Mouse (Mus musculus) CD8-positive naive resting alpha-beta T cell, adult 2 months (primary cell): Measurements from ENCODE around the gene Grxcr1.
A peak's percentile ranks its signal among the peaks of the same experiment; 100 is the strongest.

Source experiments
- DNase-seq, 2 experiments: peaks; one replicate each; pipeline ENCODE4 v3.0.0; 2022; ENCODE audit warnings: low read depth in 2 of 2, low spot score in 2 of 2

Grxcr1 gene

DNA sequence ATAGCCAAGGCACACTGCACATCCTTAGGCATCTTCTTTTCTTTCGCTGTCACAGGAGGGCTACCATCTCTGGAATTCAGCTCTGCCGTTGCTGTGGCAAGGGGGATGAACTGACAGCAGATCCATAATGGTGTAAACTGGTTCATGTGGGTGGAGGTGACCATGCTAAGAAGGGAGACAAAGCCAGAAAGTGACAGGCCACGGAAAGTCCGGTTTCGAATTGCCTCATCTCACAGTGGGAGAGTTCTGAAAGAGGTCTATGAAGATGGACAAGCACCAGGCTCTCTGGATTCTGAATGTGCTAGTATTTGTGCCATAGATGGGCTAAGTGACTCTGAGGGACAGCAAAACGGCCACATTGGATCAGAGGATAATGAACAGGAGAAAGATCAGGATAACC is at the start of gene Grxcr1:
TSS of gene Grxcr1 (plus strand) at position 92 of the 400 bp plus-strand sequence.
- no peak for DNase-seq

- DNase-seq: no peak
Measured at GRCm38 (mm10) chr5:67981946-67982526, 49.6 kb upstream of the Grxcr1 start.

DNA sequence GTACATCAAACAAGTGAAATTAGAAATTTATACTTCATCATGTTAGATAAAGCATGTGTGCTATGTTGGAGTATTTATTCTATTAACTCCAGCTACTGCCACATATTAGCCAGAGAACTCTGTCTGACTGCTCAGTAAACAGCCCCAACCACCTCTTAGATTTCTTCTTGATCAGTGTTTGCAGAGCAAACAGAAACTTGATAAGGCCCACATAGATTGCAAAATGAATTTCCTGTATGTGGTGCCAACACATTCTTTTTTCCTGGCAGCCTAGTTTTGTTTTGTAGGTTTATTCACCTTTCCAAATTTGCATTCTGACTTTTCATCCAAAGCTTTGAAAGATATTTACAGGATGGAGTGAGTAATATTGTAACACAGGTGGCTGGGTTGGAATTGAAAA is 41.2 kb upstream of the Grxcr1 start:
- no peak for DNase-seq

GRCm38 (mm10) chr5:68002611-68003010 is 29.0 kb upstream of the Grxcr1 start:
- DNase-seq: no peak

GRCm38 (mm10) chr5:68003904-68004303 is 27.7 kb upstream of the Grxcr1 start:
- no peak for DNase-seq

GRCm38 (mm10) chr5:68004419-68004818 is 27.2 kb upstream of the Grxcr1 start:
- DNase-seq: no peak

GRCm38 (mm10) chr5:68007074-68007473 is 24.6 kb upstream of the Grxcr1 start:
- no peak for DNase-seq

DNA sequence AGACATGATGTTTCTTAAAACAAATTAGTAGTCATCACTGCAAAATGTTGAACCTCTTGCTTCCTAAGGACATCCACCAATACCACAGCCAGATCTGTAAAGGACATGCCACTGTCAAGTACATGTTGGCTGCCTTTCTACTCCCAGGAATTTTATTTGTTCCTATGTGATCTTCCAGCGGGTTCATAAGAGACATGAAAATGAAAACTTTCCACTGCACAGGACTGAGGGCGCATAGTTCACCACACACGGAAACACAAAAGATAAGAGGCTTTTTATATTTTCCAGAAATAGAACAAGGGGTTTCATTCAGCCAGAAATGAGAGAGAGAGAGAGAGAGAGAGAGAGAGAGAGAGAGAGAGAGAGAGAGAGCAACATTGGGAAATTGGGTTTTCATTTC is 20.1 kb upstream of the Grxcr1 start:
- no peak for DNase-seq

GRCm38 (mm10) chr5:68012618-68013017 is 19.0 kb upstream of the Grxcr1 start:
- peak; percentile 64 to 70 for DNase-seq

GRCm38 (mm10) chr5:68020870-68021269 is 10.8 kb upstream of the Grxcr1 start:
- no peak for DNase-seq

DNA sequence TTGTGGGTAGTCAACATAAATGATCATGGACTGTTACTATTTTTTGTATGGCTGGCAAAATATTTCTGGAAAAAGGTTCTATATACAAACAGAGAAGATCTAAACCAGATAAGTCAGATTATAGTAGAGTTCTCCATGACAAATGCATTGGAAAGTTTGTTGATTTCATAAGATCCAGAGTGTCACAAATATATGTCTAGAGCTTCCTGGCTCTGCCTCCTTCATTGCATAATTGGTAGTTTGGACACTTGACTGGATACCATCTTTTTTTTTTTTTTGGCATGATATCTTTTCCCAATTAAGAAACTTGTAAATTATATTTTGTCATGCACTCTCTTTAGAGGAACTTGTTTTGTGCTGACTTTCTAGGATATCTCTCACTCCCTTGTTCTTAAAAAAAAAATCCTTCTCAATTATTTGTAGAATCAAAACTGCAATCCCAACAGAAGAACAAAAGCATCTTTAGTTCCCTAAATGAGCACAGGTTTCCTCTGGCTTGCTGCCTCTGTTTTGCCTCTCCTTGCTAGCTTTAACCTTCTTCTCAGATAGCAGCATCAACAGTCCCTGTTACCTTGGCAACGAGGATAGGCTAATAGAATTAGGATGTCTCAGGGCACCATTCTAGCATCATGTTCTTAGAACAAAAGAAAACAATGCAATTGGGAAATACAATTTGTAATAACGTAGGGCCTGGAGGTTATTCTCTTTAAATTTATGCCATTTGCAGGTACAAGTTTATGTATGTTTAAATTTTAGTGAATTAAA is 4.8 kb upstream of the Grxcr1 start:
- DNase-seq: no peak

DNA sequence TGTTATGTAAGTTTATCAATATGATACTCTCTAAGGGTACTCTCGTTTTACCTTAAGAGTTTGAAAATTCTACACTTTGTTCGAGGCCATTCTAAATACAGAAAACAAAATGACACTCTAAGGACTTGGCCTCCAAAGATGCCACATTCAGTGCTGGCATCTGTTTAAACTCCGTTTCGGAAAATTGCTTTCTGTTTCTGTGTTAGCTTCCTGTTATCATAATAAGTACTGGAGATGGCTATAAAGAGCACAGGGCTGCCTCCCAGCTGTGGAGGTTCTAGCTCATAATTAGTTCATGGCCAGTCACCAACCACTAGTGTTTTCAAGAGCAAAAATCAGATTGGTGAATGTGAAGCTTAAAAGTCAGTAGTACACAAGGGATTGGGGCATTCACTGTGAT is 4.2 kb upstream of the Grxcr1 start:
- no peak for DNase-seq

DNA sequence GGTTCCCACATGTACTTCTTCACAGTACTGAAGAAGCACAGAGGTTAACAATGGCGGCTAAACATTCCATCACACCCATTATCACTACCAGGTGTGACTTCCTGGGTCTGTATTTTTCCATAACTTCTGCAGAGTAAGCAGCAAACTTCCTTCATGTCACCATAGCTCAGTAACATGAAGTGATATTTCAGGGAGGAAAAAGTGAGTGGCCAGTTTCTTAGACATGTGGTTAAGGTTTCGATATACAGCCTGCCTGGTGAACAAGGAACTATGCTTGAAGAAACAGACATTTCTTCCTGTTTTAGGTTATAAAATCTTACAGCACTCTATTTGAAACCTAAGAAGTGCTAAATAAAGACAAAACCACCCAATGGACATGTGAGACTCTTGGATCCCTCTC is 1.7 kb downstream of the Grxcr1 start:
- DNase-seq: no peak

DNA sequence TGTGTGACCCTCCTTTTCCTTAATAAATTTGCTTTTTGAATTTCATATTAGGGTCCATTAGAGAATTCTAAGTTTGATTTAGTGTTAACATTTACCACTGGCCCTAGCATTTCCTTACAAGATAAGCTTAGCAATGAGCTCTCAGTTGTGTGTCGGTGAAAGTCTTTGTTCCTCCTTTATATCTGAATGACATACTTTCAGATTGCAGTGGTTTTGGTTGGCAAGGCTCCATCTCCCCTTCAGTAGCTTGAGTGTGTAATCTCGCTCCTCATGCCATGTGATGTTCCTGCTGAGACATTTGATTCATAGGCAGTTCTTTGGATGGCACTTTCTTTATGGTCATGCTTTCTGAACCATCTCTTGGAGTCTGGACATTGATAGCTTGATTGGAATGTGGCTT is 7.4 kb downstream of the Grxcr1 start:
- no peak for DNase-seq

- DNase-seq: no peak
Measured at GRCm38 (mm10) chr5:68043339-68043738, 11.7 kb downstream of the Grxcr1 start.

- no peak for DNase-seq
Measured at GRCm38 (mm10) chr5:68048783-68049182, 17.1 kb downstream of the Grxcr1 start.

GRCm38 (mm10) chr5:68049536-68049935 is 17.9 kb downstream of the Grxcr1 start:
- DNase-seq: no peak

- no peak for DNase-seq
Measured at GRCm38 (mm10) chr5:68051101-68051500, 19.5 kb downstream of the Grxcr1 start.

DNA sequence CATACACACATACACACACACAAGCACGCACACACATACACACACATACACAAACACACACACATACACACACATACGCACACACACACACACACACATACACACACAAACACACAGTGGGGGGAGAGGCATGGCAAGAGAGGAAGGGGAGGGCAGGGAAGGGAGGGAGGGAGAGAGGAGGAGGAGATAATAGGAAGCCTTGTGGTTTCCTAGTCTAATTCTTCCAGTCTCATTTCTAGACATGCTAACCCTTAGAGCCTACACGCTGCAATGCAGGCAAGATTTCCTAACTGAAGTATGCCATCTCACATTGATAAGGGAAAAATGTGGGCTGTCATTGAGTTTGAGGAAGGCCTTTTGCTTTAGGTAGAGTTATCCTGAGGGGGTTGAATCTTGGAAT is 25.9 kb downstream of the Grxcr1 start:
- no peak for DNase-seq

- DNase-seq: no peak
Measured at GRCm38 (mm10) chr5:68068694-68069093, 37.1 kb downstream of the Grxcr1 start.

GRCm38 (mm10) chr5:68070308-68070707 is 38.7 kb downstream of the Grxcr1 start:
- no peak for DNase-seq

- no peak for DNase-seq
Measured at GRCm38 (mm10) chr5:68071857-68072256, 40.2 kb downstream of the Grxcr1 start.

DNA sequence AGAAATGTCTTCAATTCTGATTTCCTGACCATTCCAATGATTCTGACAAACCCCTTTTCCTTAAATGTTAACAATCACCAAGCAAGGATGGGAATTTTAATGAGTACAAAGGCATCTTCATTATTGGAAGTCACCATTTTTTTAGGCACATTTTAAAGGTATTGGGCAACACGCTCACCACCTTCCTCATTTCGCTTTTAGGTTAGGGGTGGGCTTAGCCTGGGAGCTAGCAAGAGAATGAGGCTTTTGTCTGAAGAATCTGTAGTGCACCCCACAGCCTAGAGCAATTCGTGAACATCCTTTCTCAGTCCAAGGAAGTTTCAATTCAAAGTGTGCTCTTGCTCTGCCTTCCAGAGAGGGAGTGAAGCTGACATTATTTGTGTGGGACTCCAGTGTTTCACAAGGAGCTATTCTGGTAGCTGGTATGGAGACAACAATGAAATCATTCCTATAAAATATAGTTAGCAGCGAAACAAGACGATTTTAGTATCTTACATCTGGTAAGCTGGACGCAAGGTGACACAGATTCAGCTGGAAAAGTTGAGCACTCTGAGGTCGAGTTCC is 55.0 kb downstream of the Grxcr1 start:
- no peak for DNase-seq
